Mouse (Mus musculus) CH12.LX (cell line): Measurements from ENCODE around the gene 4921517D22Rik. TPM values are rescaled to one million over a fixed set of nuclear protein-coding genes. Genes with fewer than 3 reads are reported as not detected.

ENCODE experiments used
- DNase-seq: peaks from one replicate; pipeline ENCODE4 v3.0.0-alpha.2; 2013; ENCODE audit errors: extremely low read depth
- H3K27ac ChIP-seq: 2 replicates; pipeline ENCODE4 v1.5.1; 2012; ENCODE audit warnings: low read depth, mild to moderate bottlenecking, control low read depth, moderate library complexity; ENCODE audit not compliant: insufficient read depth
- H3K27me3 ChIP-seq: replicated peaks from 2 replicates; pipeline ENCODE3; 2012; ENCODE audit warnings: inconsistent platforms
- H3K36me3 ChIP-seq, 2 experiments: replicated peaks in 1 of 2; 2 replicates each; pipeline versions ENCODE3 to v1.6.1; 2012; ENCODE audit warnings: inconsistent platforms in 1 of 2, low read length in 1 of 2, mild to moderate bottlenecking in 1 of 2, mixed read lengths in 1 of 2, moderate library complexity in 1 of 2; ENCODE audit not compliant: control insufficient read depth in 1 of 2, insufficient read depth in 1 of 2
- H3K4me1 ChIP-seq, 2 experiments: 2 replicates each; pipeline ENCODE4 v1.6.1; 2012; ENCODE audit warnings: inconsistent platforms in 1 of 2, moderate library complexity in 1 of 2; ENCODE audit not compliant: insufficient read depth in 2 of 2, control insufficient read depth in 1 of 2
- H3K4me2 ChIP-seq: 2 replicates; pipeline ENCODE4 v1.6.1; 2012; ENCODE audit warnings: low read depth, mild to moderate bottlenecking, control low read depth; ENCODE audit not compliant: poor library complexity, insufficient read depth, severe bottlenecking
- H3K4me3 ChIP-seq, 3 experiments: fragments of 150-350 bp in 1 of 3; sonication (generic) in 1 of 3; replicated peaks in 1 of 3; 2 replicates each; pipeline versions ENCODE3 to v1.5.1; 2011 to 2012; ENCODE audit warnings: low read depth in 2 of 3, low read length in 2 of 3, mild to moderate bottlenecking in 2 of 3, moderate library complexity in 2 of 3, control low read depth in 1 of 3, improper control_type of control experiment in 1 of 3, inconsistent platforms in 1 of 3, mixed read lengths in 1 of 3; ENCODE audit not compliant: poor library complexity in 1 of 3
- H3K79me2 ChIP-seq: replicated peaks from 2 replicates; pipeline ENCODE4 v1.6.1; 2012; ENCODE audit warnings: mild to moderate bottlenecking, moderate library complexity; ENCODE audit not compliant: control insufficient read depth, poor library complexity, insufficient read depth, severe bottlenecking; ENCODE audit errors: extremely low read depth
- H3K9ac ChIP-seq: 2 replicates; pipeline ENCODE4 v1.6.1; 2012; ENCODE audit warnings: low read depth, mild to moderate bottlenecking, control low read depth, moderate library complexity; ENCODE audit not compliant: insufficient read depth
- H3K9me3 ChIP-seq: replicated peaks from 2 replicates; pipeline ENCODE3; 2012; ENCODE audit warnings: low read length, inconsistent platforms, mixed read lengths
- BHLHE40 ChIP-seq: IDR thresholded peaks from 2 replicates; pipeline ENCODE4 v1.6.1; 2011; ENCODE audit warnings: mild to moderate bottlenecking, low read depth, low read length, improper control_type of control experiment
- CHD1 ChIP-seq: IDR thresholded peaks from 2 replicates; pipeline ENCODE4 v1.6.1; 2012; ENCODE audit warnings: low read depth, low read length, improper control_type of control experiment, inconsistent platforms
- CTCF ChIP-seq, 2 experiments: IDR thresholded peaks in 1 of 2; conservative IDR thresholded peaks in 1 of 2; 2 replicates each; pipeline ENCODE4 v1.5.1; 2011 to 2012; ENCODE audit warnings: low read depth in 2 of 2, low read length in 2 of 2, improper control_type of control experiment in 1 of 2, inconsistent platforms in 1 of 2, mild to moderate bottlenecking in 1 of 2, moderate library complexity in 1 of 2
- E2F4 ChIP-seq: IDR thresholded peaks from 2 replicates; pipeline ENCODE4 v1.6.1; 2011; ENCODE audit warnings: low read depth, low read length, improper control_type of control experiment; ENCODE audit not compliant: insufficient replicate concordance
- ETS1 ChIP-seq: conservative IDR thresholded peaks from 2 replicates; pipeline ENCODE4 v1.6.1; 2012; ENCODE audit warnings: low read depth, mild to moderate bottlenecking, inconsistent platforms, low read length, improper control_type of control experiment, moderate library complexity
- JUN ChIP-seq: IDR thresholded peaks from 2 replicates; pipeline ENCODE4 v1.6.1; 2011; ENCODE audit warnings: low read depth, mild to moderate bottlenecking, low read length, improper control_type of control experiment, moderate library complexity; ENCODE audit not compliant: insufficient read depth
- JUND ChIP-seq: conservative IDR thresholded peaks from 2 replicates; pipeline ENCODE4 v1.6.1; 2011; ENCODE audit warnings: low read depth, low read length, improper control_type of control experiment
- KAT2A ChIP-seq: IDR thresholded peaks from 2 replicates; pipeline ENCODE4 v1.6.1; 2012; ENCODE audit warnings: low read length, improper control_type of control experiment, inconsistent platforms; ENCODE audit not compliant: insufficient replicate concordance
- MAX ChIP-seq: IDR thresholded peaks from 2 replicates; pipeline ENCODE4 v1.6.1; 2011; ENCODE audit warnings: low read length, improper control_type of control experiment
- MAZ ChIP-seq: IDR thresholded peaks from 2 replicates; pipeline ENCODE4 v1.6.1; 2012; ENCODE audit warnings: low read depth, mild to moderate bottlenecking, inconsistent platforms, low read length, improper control_type of control experiment, moderate library complexity
- NELFE ChIP-seq: IDR thresholded peaks from 2 replicates; pipeline ENCODE4 v1.6.1; 2011; ENCODE audit warnings: low read depth, low read length, improper control_type of control experiment
- NRF1 ChIP-seq: IDR thresholded peaks from 2 replicates; pipeline ENCODE4 v1.6.1; 2014; ENCODE audit warnings: low read depth, mild to moderate bottlenecking, inconsistent platforms, low read length, improper control_type of control experiment, moderate library complexity
- POLR2AphosphoS2 ChIP-seq: IDR thresholded peaks from 2 replicates; pipeline ENCODE4 v1.6.1; 2011; ENCODE audit warnings: low read depth, low read length, improper control_type of control experiment
- TBP ChIP-seq: conservative IDR thresholded peaks from 2 replicates; pipeline ENCODE4 v1.6.1; 2011; ENCODE audit warnings: low read depth, low read length, improper control_type of control experiment
- UBTF ChIP-seq: IDR thresholded peaks from 2 replicates; pipeline ENCODE4 v1.6.1; 2012; ENCODE audit warnings: low read depth, mild to moderate bottlenecking, inconsistent platforms, low read length, improper control_type of control experiment, moderate library complexity
- USF2 ChIP-seq: conservative IDR thresholded peaks from 2 replicates; pipeline ENCODE4 v1.6.1; 2011; ENCODE audit warnings: low read depth, low read length, improper control_type of control experiment
- ZKSCAN1 ChIP-seq: IDR thresholded peaks from 2 replicates; pipeline ENCODE4 v1.6.1; 2012; ENCODE audit warnings: low read depth, inconsistent platforms, low read length, improper control_type of control experiment, borderline replicate concordance
- ZNF384 ChIP-seq: IDR thresholded peaks from 2 replicates; pipeline ENCODE4 v1.6.1; 2012; ENCODE audit warnings: low read depth, low read length, improper control_type of control experiment, inconsistent platforms
- dilution Hi-C: fragments of 300-500 bp; cut with MboI; formaldehyde crosslinking; loops from 2 replicates; pipeline ENCODE4 v1.14.3; 2020; ENCODE audit warnings: low sequenced_read_pairs; ENCODE audit not compliant: extremely low pct_unique_long_range_greater_than_20kb, extremely low pct_ligation_motif_present
- in situ Hi-C: fragments of 300-500 bp; cut with MboI; formaldehyde crosslinking; loops from 3 replicates; pipeline ENCODE4 v1.14.3; 2019; ENCODE audit warnings: low sequenced_read_pairs, low pct_ligation_motif_present, low pct_unique_long_range_greater_than_20kb, mixed read lengths
- polyA plus RNA-seq: library from polyadenylated mRNA; unstranded; fragments of >175 nt; gene quantifications from 2 replicates; pipeline ENCODE4 v1.2.1, GENCODE M21; 2012; ENCODE audit warnings: low read depth; ENCODE audit not compliant: insufficient read length
- total RNA-seq, 2 experiments: library from RNA; depleted of rRNA; stranded (reverse); fragments of 300-350 nt in 1 of 2; fragments of >200 nt in 1 of 2; gene quantifications; 2 replicates each; pipeline ENCODE4 v1.2.3; 2012 to 2014

The 4921517D22Rik gene
- total and polyA plus RNA-seq, 3 experiments = not detected

GRCm38 (mm10) chr13:59739397-59739796, 45.5 kb upstream of the 4921517D22Rik start:
- Histone ChIP-seq H3K27ac (no peak overlapping the region), H3K4me3 (no peak overlapping the region), H3K27me3 (no peaks in the 10 kb centered on the region), H3K9me3 (no peaks in the 10 kb centered on the region), H3K79me2 (no peaks in the 10 kb centered on the region), H3K9ac (no peak overlapping the region), H3K4me1 (peaks cover 3 to 4% of the 10 kb centered on the region in 2 experiments), H3K4me2 (no peak overlapping the region), H3K36me3 (no peaks in the 10 kb centered on the region)
- TF ChIP-seq MAZ (no peak), POLR2AphosphoS2 (no peak), MAX (no peak)
- in situ Hi-C loops (loop anchor here (25.0 kb wide), 1 partner anchor 1127 kb away; the partner anchor contains the start of gene Slc28a3), dilution Hi-C loops (no loop called here)
- no peak for DNase-seq

GRCm38 (mm10) chr13:59738455-59738854, 44.5 kb upstream of the 4921517D22Rik start:
- DNase-seq = no peak
- peaks cover 4 to 5% of the 10 kb centered on the region in 2 experiments for H3K4me1 ChIP-seq
- TF ChIP-seq CHD1 (no peak), NRF1 (no peak), NELFE (no peak), ZNF384 (no peak), JUN (no peak), USF2 (no peak), ETS1 (no peak), UBTF (no peak), TBP (no peak), CTCF (conservative IDR thresholded peaks at IDR 0.05 in 1 of 2, IDR thresholded peaks at IDR 0.05 in 1 of 2; ENCODE audit: low read depth in 2 of 2, low read length in 2 of 2) (no peak), KAT2A (no peak), JUND (no peak), E2F4 (no peak), ZKSCAN1 (no peak), BHLHE40 (no peak)
- H3K9me3 ChIP-seq = no peaks in the 10 kb centered on the region
- H3K27me3 ChIP-seq = no peaks in the 10 kb centered on the region
- H3K4me2 ChIP-seq = no peak overlapping the region
- no peak overlapping the region for H3K4me3 ChIP-seq
- no peak overlapping the region for H3K27ac ChIP-seq
- in situ Hi-C loops = loop anchor here (25.0 kb wide), 1 partner anchor 1126 kb away; the partner anchor contains the start of gene Slc28a3
- H3K9ac ChIP-seq = no peak overlapping the region
- dilution Hi-C loops = no loop called here
- no peaks in the 10 kb centered on the region for H3K36me3 ChIP-seq
- no peaks in the 10 kb centered on the region for H3K79me2 ChIP-seq
